Mouse (Mus musculus): ENCODE measurements at regions not wholly inside any gene's neighbourhood (a gene's known extent, or its start where the extent isn't known, plus 50 kb on each side); places are given as distances from the start of the nearest gene placed in this dataset.

DNA sequence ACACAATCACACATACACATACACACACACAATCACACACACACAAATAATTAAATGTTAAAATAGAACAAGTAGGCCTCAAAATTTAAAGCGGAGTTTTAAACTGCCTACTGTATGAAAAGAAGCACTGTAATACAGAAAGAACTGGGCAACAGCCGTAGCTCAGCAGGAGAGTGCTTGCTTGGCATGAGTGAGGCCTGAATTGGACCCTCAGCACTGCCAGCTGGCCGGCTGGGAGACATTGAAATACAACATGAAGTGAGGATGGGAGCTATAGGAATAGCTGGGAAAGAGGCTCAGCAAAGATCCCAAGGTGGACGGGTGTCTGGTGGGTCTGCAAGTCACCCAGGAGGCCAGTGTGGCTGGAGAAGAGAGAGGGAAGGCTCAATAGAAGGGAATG lies 136.8 kb downstream of the Zfp281 start:
- no peak for ATAC-seq (replicated peaks; ENCODE audit: insufficient number of reproducible peaks, low FRiP score, low TSS enrichment, poor library complexity, severe bottlenecking)

DNA sequence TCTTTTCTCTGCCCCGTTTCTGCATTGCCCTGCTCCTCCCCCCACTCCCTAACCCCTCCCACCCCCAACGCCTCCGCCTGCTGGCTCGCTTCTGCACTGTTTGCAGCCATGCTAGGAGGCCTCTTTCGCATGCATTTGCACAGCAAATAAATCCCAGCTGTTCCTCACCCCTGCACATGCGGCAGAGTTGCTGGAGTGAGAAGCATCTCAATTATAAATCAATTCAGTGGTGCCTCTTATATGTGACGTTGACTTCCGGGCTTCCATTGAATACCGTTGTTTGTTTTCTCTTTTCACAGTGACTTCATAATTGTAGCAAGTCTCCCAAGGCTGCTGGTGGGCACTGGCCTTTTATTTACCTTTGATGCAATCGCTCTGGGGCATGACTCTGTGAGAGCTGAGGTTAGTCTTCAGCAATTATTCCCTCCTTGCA lies 144.3 kb downstream of the Zfp281 start:
- no peak for ATAC-seq (replicated peaks; ENCODE audit: insufficient number of reproducible peaks, low FRiP score, low TSS enrichment, poor library complexity, severe bottlenecking)

DNA sequence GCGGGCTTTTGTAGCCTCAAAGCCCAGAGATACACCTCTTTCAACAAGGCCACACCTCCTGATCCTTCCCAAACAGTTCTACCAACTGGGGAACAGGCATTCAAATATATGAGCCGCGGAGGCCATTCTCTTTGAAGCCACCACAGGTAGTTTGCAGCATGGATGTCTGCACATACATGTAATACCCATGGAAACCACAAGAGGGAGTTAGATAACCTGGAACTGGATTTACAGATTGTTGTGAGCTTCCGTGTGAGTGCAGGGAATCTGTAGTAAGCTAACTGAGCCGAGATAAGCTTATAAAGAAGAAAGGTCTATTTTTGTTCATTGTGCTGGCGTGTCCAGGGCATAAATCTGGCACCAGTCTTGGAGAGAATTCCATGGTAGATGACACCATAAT lies 149.0 kb downstream of the Zfp281 start:
- ATAC-seq (replicated peaks; ENCODE audit: insufficient number of reproducible peaks, low FRiP score, low TSS enrichment, poor library complexity, severe bottlenecking): no peak

DNA sequence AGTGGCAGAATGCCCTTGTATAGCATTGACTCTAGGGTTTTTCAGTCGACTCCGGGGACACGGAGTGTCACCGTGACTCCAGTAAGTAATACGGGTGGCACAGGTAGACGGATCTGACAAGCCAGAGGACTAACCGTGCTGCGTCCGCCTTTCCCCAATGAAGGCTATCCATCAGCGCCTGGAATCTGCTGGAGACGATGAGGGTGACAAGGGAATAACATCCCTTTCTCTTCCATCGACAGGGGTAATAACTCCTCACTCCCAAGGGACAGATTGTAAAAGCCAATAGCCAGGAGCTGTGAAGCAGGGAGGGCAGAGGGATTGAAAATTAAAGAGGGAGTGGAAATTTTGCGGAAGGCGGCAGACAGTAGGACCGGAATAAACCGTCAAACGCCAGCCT lies 151.5 kb downstream of the Zfp281 start:
- ATAC-seq (replicated peaks; ENCODE audit: insufficient number of reproducible peaks, low FRiP score, low TSS enrichment, poor library complexity, severe bottlenecking): no peak

DNA sequence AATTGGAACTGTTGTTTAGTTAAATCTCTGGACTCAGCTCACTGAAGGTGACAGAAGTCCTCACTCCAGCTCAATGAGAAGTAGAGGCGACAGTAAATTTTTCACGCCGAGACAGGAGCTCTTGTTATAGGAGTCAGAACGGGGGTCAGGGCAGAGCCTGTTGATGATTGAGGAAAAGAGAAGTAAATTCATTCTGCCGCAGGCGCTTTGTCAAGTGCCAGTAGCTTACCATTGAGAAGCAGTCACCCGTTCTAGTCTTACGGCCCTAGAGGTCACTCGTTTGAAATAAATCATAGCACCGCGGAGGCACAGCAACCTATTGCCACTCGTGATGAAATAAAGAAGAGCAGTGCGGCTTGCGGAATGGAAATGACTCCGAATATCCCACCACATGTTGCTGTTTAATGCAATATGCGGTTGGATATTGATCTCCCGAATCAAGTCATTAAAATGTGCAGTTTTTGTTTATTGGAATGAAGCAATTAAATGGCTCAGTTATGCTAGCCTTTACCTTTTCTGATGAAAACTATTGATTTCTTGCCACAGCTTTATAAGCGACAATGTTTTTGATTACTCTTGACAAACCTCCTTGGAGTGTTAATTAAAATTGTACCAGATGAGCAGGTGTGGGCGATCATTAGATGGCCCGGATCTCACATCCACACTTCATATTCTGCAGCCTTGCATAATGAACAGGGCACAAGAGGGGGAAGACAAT lies 152.7 kb downstream of the Zfp281 start:
- ATAC-seq (replicated peaks; ENCODE audit: insufficient number of reproducible peaks, low FRiP score, low TSS enrichment, poor library complexity, severe bottlenecking): no peak

DNA sequence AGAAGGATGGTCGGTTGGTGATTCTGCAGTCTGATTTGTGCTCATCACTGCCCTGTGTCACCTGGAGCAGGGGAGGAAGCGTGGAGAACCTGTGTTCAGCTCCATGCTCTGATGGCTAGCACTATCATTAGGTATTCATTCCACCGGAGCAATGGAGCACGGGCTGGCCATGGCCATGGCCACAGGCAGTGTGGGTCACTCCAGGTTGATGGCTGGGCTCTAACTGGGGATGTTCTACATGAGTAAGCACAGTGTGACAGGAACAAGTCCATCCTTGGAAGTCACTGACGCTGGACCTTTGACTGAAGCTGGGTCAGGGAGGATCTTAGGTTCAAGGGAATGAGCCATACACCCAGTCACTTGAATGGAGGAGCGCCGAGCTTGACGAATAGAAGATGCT lies 154.7 kb downstream of the Zfp281 start:
- ATAC-seq (replicated peaks; ENCODE audit: insufficient number of reproducible peaks, low FRiP score, low TSS enrichment, poor library complexity, severe bottlenecking): no peak

DNA sequence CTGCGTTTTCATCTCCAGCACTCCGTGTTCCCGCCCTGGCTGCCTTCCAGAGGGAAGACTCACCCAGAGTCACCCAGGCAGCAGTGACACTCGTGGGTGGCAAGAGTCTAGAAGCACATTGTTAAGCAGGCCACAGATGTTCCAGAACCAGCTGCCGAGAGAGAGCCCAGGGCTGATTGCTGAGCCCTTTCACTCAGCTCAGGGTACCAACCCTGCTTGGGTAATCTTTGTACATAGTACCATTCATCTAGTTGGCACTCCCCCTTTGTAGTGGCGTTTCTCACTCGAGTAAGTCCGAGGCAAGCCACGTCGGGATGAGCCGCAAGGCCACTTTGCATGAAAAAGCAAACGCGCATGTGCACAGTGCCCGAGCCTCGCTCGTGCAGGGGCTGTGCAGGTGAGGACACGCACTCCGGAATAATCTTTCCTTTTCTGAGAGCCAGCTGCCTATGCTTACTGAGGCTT lies 156.9 kb downstream of the Zfp281 start:
- ATAC-seq (replicated peaks; ENCODE audit: insufficient number of reproducible peaks, low FRiP score, low TSS enrichment, poor library complexity, severe bottlenecking): no peak

DNA sequence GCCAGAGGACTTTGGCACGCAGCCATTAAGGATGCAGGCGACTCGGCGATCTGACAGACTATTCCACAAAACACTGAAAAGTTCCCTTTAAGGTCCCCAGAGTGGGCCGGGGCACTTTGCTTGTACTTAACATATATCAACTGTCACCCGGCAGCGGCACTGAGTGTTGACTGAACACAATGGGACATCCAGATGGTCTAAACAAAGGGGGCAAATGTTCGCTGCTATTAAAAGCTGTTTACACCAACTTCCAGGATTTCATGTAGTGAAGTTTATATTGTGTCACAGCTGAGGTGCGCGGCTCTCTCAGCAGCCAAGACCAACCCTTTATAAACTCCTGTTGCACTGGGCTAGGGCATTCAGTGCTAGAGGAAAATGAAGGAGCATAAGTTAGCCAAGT lies 157.6 kb downstream of the Zfp281 start:
- ATAC-seq (replicated peaks; ENCODE audit: insufficient number of reproducible peaks, low FRiP score, low TSS enrichment, poor library complexity, severe bottlenecking): no peak

DNA sequence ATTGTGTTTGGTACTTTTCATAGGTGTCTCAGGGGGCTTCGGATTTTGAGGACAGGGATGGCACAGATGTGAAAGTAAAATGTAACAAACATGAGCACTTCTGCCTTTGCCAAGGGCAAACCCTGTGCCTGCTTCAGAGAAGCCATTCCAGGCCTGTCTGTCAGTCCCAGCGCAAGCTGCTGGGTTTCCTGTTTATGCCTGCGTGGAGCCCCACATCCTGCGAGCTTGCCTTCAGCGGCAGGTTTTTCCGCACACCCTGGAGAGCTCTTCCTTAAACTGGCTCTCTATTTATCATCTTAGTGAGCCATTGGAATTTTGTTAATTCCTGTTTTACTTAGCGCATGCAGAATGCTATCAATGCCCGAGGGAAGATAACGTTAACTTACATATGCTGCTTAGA lies 159.5 kb downstream of the Zfp281 start:
- ATAC-seq (replicated peaks; ENCODE audit: insufficient number of reproducible peaks, low FRiP score, low TSS enrichment, poor library complexity, severe bottlenecking): no peak

DNA sequence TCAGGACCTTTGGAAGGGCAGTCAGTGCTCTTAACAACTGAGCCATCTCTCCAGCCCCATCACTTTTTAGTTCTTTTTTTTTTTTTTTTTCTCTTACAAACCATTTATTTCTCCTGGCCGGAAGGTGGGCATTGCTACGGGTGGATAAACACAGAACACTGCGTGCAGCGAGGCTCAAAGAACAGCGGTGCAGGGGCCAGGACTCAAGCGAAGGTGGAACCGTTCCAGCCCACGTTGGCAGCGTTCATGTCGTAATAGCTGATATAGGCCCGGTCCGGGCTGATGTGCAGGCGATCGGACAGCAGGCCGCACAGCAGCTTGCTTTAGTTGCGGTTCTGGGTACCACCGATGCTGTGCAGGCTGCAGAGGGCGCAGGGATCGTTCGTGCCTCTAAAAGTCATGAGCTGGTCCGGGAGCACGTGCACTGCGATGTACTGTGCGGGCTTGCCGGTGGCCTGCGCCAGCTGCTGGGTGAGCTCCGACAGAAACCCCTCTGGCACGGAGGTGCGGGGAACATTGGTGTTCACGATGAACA lies 164.3 kb downstream of the Zfp281 start:
- no peak for ATAC-seq (replicated peaks; ENCODE audit: insufficient number of reproducible peaks, low FRiP score, low TSS enrichment, poor library complexity, severe bottlenecking)

DNA sequence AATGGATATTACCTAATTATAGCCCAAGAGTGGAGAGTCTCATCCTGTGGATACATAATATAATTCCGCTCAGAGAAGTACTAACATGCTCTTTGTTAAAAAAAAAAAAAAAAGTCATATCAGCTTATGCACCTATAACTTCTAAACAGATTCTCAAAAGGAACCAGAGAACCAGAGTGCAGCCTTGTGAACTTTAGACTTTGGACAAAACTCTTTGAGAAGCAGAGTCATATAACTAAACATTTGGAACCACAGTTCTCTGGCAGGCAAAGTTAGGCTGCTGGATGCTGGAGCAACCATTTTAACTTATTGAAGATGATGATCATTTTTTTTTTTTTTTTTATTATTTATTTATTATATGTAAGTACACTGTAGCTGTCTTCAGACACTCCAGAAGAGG lies 166.9 kb downstream of the Zfp281 start:
- ATAC-seq (replicated peaks; ENCODE audit: insufficient number of reproducible peaks, low FRiP score, low TSS enrichment, poor library complexity, severe bottlenecking): no peak

All from monocyte, adult 5-6 weeks (primary cell).